Mouse (Mus musculus): ENCODE measurements around the gene Fam72a.

DNA sequence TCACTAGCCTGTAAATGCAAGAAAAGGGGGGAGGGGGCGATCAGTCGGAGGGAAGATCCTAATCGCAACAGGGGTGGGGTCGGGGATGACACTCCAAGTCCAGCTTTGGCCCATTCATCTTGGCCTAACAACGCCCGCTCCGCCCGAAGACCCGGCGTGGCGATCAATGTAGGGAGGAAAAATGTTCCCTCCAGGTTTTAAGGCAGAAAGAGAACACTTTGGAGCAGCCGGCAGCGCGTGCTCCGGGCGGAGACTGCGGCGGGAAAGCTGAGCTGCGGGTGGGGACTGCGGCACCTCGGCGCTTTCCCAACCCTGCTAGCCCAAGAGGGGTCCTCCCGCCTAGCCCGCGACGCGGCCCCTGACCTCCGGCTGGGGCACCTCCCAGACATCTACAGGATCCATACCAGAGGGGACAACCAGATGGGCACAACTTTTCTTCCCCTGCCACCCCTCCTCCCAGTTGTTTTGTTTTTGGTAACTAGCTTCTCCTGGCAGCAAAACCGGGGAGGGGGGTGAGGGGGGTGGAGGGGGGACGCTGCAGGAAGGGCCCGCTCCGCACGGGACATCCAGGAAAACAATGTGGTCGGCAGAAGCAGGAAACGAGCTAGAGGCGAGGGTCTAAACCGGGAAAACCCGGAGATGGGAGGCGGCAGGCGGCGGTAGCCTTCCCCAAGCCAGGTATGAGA is 2.0 kb upstream of the Fam72a start:
- no peak for TF ChIP-seq CTCF (IDR thresholded peaks at IDR 0.05; ENCODE audit: low read depth)
- no peak for TF ChIP-seq EP300 (optimal IDR thresholded peaks at IDR 0.05)

Data from stomach, postnatal 0 days (tissue).